12 mouse cellular contexts compared by ENCODE assay signal in the genomic region with DNA sequence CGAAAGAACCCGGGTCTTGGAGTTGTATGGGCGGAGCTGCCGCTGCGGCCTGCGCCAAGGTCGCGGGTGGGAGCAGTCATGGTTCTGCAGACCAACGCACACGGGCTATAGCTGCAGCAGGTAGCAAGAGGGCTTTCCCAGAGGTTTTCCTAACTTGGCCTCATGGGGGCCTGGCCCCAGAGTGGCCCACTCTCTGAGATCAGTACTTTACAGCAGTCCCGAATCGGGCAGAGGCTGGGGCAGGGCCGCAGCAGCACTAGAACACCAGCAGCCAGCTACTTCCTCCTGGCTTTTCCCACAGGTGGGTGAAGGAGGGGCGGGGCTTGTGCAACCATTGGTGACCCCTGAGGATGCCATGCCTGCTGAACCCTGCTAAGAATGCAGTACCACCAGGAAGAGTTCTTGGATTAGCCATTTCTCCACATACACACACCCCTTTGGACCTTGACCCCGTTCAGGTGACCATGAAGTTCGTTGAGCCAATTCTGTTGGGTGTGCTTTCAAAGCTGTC. TPM values are rescaled to one million over a fixed set of nuclear protein-coding genes. Genes with fewer than 3 reads are reported as not detected.
DNase-seq lines count a peak whose midpoint lies in the region; ATAC-seq lines count a peak whose summit lies in the region.
"Had no signal": no experiment of that assay in that cellular context is flagged by ENCODE, and none has a peak within 500 bp of the region (broad histone marks: within the 10 kb centered on the region; RNA-seq: fewer than 3 reads in every experiment).

No protein-coding gene starts in this region.

- no peak for DNase-seq in midbrain, embryonic 11.5 days (ENCODE audit: low spot score, missing footprints)
- DNase-seq in kidney, postnatal 25 days, result peak; percentile 93 to 97
- no peak for DNase-seq in gastrocnemius, postnatal 36 days
- DNase-seq in right cerebral cortex, postnatal 4 days, result no peak
- DNase-seq: right cerebral cortex, adult 18-20 months; thymus, adult 18-20 months had no signal

- peaks cover 26% of the 10 kb centered on the region for H3K4me1 ChIP-seq in midbrain, embryonic 11.5 days (ENCODE audit: control insufficient read depth, insufficient read depth, low read length)
- H3K4me1 ChIP-seq in midbrain, embryonic 15.5 days, result peaks cover 35% of the 10 kb centered on the region
- peaks cover 34% of the 10 kb centered on the region for H3K4me1 ChIP-seq in intestine, embryonic 15.5 days (replicated peaks)
- peaks cover 20% of the 10 kb centered on the region for H3K4me1 ChIP-seq in stomach, embryonic 16.5 days (ENCODE audit: control insufficient read depth, insufficient read depth, low read length)

- WGBS in midbrain, embryonic 11.5 days, result 32% methylated on average over 16 of the region's 16 CpGs
- WGBS in midbrain, embryonic 15.5 days, result 37% methylated on average over 16 of the region's 16 CpGs
- WGBS in intestine, embryonic 15.5 days, result 26% methylated on average over 16 of the region's 16 CpGs
- 33% methylated on average over 16 of the region's 16 CpGs for WGBS in stomach, embryonic 16.5 days

- no peak overlapping the region for H3K27ac ChIP-seq in midbrain, embryonic 11.5 days (ENCODE audit: low read depth, low read length)
- no peak overlapping the region for H3K27ac ChIP-seq in midbrain, embryonic 15.5 days
- peak overlapping the region; percentile 93 for H3K27ac ChIP-seq in intestine, embryonic 15.5 days
- peak overlapping the region; percentile 74 for H3K27ac ChIP-seq in stomach, embryonic 16.5 days (ENCODE audit: low read length)
- H3K27ac ChIP-seq: heart, embryonic 15.5 days had no signal

- ATAC-seq in midbrain, embryonic 11.5 days (ENCODE audit: low FRiP score), result no peak
- no peak for ATAC-seq in midbrain, embryonic 15.5 days (replicated peaks)
- peak; percentile 83 for ATAC-seq in intestine, embryonic 15.5 days
- ATAC-seq in stomach, embryonic 16.5 days (ENCODE audit: insufficient read depth, low FRiP score), result peak; percentile 65
- ATAC-seq in erythroid progenitor cell, adult 5-6 weeks (replicated peaks; ENCODE audit: low FRiP score, poor library complexity, severe bottlenecking), result no peak

- peak overlapping the region; percentile 20; the same call in 1 of the 2 replicates for H3K9ac ChIP-seq in midbrain, embryonic 11.5 days (ENCODE audit: low read length)
- H3K9ac ChIP-seq in midbrain, embryonic 15.5 days, result no peak overlapping the region
- H3K9ac ChIP-seq in intestine, embryonic 15.5 days, result peak overlapping the region; percentile 33
- H3K9ac ChIP-seq in stomach, embryonic 16.5 days (ENCODE audit: low read length), result peak overlapping the region; percentile 54
- H3K9ac ChIP-seq: heart, embryonic 15.5 days had no signal

- H3K4me3 ChIP-seq in midbrain, embryonic 11.5 days (ENCODE audit: low read depth, low read length), result no peak overlapping the region
- no peak overlapping the region for H3K4me3 ChIP-seq in midbrain, embryonic 15.5 days
- H3K4me3 ChIP-seq in intestine, embryonic 15.5 days (replicated peaks), result peak overlapping the region; percentile 35
- peak overlapping the region; percentile 31 for H3K4me3 ChIP-seq in stomach, embryonic 16.5 days (replicated peaks; ENCODE audit: low read length)
- H3K4me3 ChIP-seq: heart, embryonic 15.5 days; megakaryocyte, embryonic 14.5 days had no signal

- intact Hi-C loops in gastrocnemius, postnatal 36 days (cut with DNase I), result no loop called here

- H3K27me3 ChIP-seq in midbrain, embryonic 11.5 days (ENCODE audit: control insufficient read depth, insufficient read depth, low read length), result peaks cover 56% of the 10 kb centered on the region
- peaks cover 52% of the 10 kb centered on the region for H3K27me3 ChIP-seq in midbrain, embryonic 15.5 days (replicated peaks)
- peaks cover 27% of the 10 kb centered on the region; the same call in 1 of the 2 replicates for H3K27me3 ChIP-seq in intestine, embryonic 15.5 days (replicated peaks)
- peaks cover 17% of the 10 kb centered on the region for H3K27me3 ChIP-seq in stomach, embryonic 16.5 days (ENCODE audit: control insufficient read depth, insufficient read depth, low read length)

- H3K36me3 ChIP-seq in midbrain, embryonic 11.5 days (ENCODE audit: control insufficient read depth, insufficient read depth, low read length), result no peaks in the 10 kb centered on the region
- no peaks in the 10 kb centered on the region for H3K36me3 ChIP-seq in midbrain, embryonic 15.5 days (replicated peaks)
- no peaks in the 10 kb centered on the region; the same call in 1 of the 2 replicates for H3K36me3 ChIP-seq in intestine, embryonic 15.5 days
- no peaks in the 10 kb centered on the region for H3K36me3 ChIP-seq in stomach, embryonic 16.5 days (ENCODE audit: control insufficient read depth, insufficient read depth, low read length)
- H3K36me3 ChIP-seq: heart, embryonic 15.5 days had no signal

- H3K9me3 ChIP-seq in midbrain, embryonic 11.5 days (ENCODE audit: control insufficient read depth, low read length), result no peaks in the 10 kb centered on the region
- no peaks in the 10 kb centered on the region for H3K9me3 ChIP-seq in midbrain, embryonic 15.5 days
- H3K9me3 ChIP-seq in intestine, embryonic 15.5 days, result no peaks in the 10 kb centered on the region
- H3K9me3 ChIP-seq in stomach, embryonic 16.5 days (replicated peaks; ENCODE audit: control insufficient read depth, low read length), result no peaks in the 10 kb centered on the region
- H3K9me3 ChIP-seq: heart, embryonic 15.5 days; megakaryocyte, embryonic 14.5 days had no signal

- H3K4me2 ChIP-seq in midbrain, embryonic 11.5 days, result no peak overlapping the region
- H3K4me2 ChIP-seq in midbrain, embryonic 15.5 days, result no peak overlapping the region
- H3K4me2 ChIP-seq in intestine, embryonic 15.5 days (replicated peaks), result peak overlapping the region; percentile 48
- peak overlapping the region; percentile 30 for H3K4me2 ChIP-seq in stomach, embryonic 16.5 days (ENCODE audit: low read depth, low read length)
- H3K4me2 ChIP-seq: heart, embryonic 15.5 days had no signal

RNA-seq across cellular contexts. Expression of a gene that starts 4.4 kb away (rescaled TPM):
- 1.1 and 1.4 TPM in 2 replicates for polyA plus RNA-seq in midbrain, embryonic 11.5 days (2014; fragmentation: Nextera tagmentation; extraction: Ambion mirVana)
- 17.4 and 17.9 TPM in 2 replicates for polyA plus RNA-seq in midbrain, embryonic 15.5 days (2015; fragmentation: Nextera tagmentation; extraction: Ambion mirVana)
- polyA plus RNA-seq in intestine, embryonic 15.5 days (2015; fragmentation: Nextera tagmentation; extraction: Ambion mirVana), result 13.9 and 16.5 TPM in 2 replicates
- polyA plus RNA-seq in stomach, embryonic 16.5 days (2015; fragmentation: Nextera tagmentation; extraction: Ambion mirVana), result 7.5 and 8.4 TPM in 2 replicates
- 1 to 10 TPM; 1.9 to 2.4 TPM for total RNA-seq in gastrocnemius, postnatal 36 days (2021)
- 1.8 TPM in 1 of 2 replicates, not detected in the other for total RNA-seq in erythroid progenitor cell, adult 5-6 weeks (2015; ENCODE audit: low replicate concordance)
- 0.15 and 0.90 TPM in 2 replicates for total RNA-seq in erythroid progenitor cell, adult 5-6 weeks (2017; ENCODE audit: low replicate concordance)

RNA-seq across cellular contexts. Expression of a gene that starts 8.3 kb away (rescaled TPM):
- 16.6 and 18.4 TPM in 2 replicates for polyA plus RNA-seq in midbrain, embryonic 11.5 days (2014; fragmentation: Nextera tagmentation; extraction: Ambion mirVana)
- polyA plus RNA-seq in midbrain, embryonic 15.5 days (2015; fragmentation: Nextera tagmentation; extraction: Ambion mirVana), result 10.0 and 11.6 TPM in 2 replicates
- 12.0 and 12.2 TPM in 2 replicates for polyA plus RNA-seq in intestine, embryonic 15.5 days (2015; fragmentation: Nextera tagmentation; extraction: Ambion mirVana)
- 9.6 and 10.7 TPM in 2 replicates for polyA plus RNA-seq in stomach, embryonic 16.5 days (2015; fragmentation: Nextera tagmentation; extraction: Ambion mirVana)
- total RNA-seq in gastrocnemius, postnatal 36 days (2021), result 1 to 10 TPM; 3.4 to 5.3 TPM
- 5.0 and 7.2 TPM in 2 replicates for total RNA-seq in erythroid progenitor cell, adult 5-6 weeks (2015; ENCODE audit: low replicate concordance)
- total RNA-seq in erythroid progenitor cell, adult 5-6 weeks (2017; ENCODE audit: low replicate concordance), result 0.61 and 5.3 TPM in 2 replicates

RNA-seq across cellular contexts. Expression of a gene that starts 8.3 kb away (rescaled TPM):
- 19.7 and 23.3 TPM in 2 replicates for polyA plus RNA-seq in midbrain, embryonic 11.5 days (2014; fragmentation: Nextera tagmentation; extraction: Ambion mirVana)
- polyA plus RNA-seq in midbrain, embryonic 15.5 days (2015; fragmentation: Nextera tagmentation; extraction: Ambion mirVana), result 10.9 and 11.2 TPM in 2 replicates
- 14.0 and 16.3 TPM in 2 replicates for polyA plus RNA-seq in intestine, embryonic 15.5 days (2015; fragmentation: Nextera tagmentation; extraction: Ambion mirVana)
- polyA plus RNA-seq in stomach, embryonic 16.5 days (2015; fragmentation: Nextera tagmentation; extraction: Ambion mirVana), result 14.7 and 16.0 TPM in 2 replicates
- 1 to 10 TPM; 4.9 to 5.2 TPM for total RNA-seq in gastrocnemius, postnatal 36 days (2021)
- 14.1 and 18.0 TPM in 2 replicates for total RNA-seq in erythroid progenitor cell, adult 5-6 weeks (2015; ENCODE audit: low replicate concordance)
- total RNA-seq in erythroid progenitor cell, adult 5-6 weeks (2017; ENCODE audit: low replicate concordance), result 6.3 and 7.6 TPM in 2 replicates

RNA-seq across cellular contexts. Expression of a gene that starts 26.3 kb away (rescaled TPM):
- 37.6 and 46.7 TPM in 2 replicates for polyA plus RNA-seq in midbrain, embryonic 11.5 days (2014; fragmentation: Nextera tagmentation; extraction: Ambion mirVana)
- polyA plus RNA-seq in midbrain, embryonic 15.5 days (2015; fragmentation: Nextera tagmentation; extraction: Ambion mirVana), result 69.4 and 71.0 TPM in 2 replicates
- 74.5 and 78.2 TPM in 2 replicates for polyA plus RNA-seq in intestine, embryonic 15.5 days (2015; fragmentation: Nextera tagmentation; extraction: Ambion mirVana)
- polyA plus RNA-seq in stomach, embryonic 16.5 days (2015; fragmentation: Nextera tagmentation; extraction: Ambion mirVana), result 76.6 and 78.6 TPM in 2 replicates
- 10 to 100 TPM; 82.3 to 96.2 TPM for total RNA-seq in gastrocnemius, postnatal 36 days (2021)
- total RNA-seq in erythroid progenitor cell, adult 5-6 weeks (2015; ENCODE audit: low replicate concordance), result 28.1 and 73.5 TPM in 2 replicates
- 67.4 and 68.5 TPM in 2 replicates for total RNA-seq in erythroid progenitor cell, adult 5-6 weeks (2017; ENCODE audit: low replicate concordance)

RNA-seq across cellular contexts. Expression of a gene that starts 29.3 kb away (rescaled TPM):
- polyA plus RNA-seq in midbrain, embryonic 11.5 days (2014; fragmentation: Nextera tagmentation; extraction: Ambion mirVana), result 144 and 156 TPM in 2 replicates
- 130 and 133 TPM in 2 replicates for polyA plus RNA-seq in midbrain, embryonic 15.5 days (2015; fragmentation: Nextera tagmentation; extraction: Ambion mirVana)
- polyA plus RNA-seq in intestine, embryonic 15.5 days (2015; fragmentation: Nextera tagmentation; extraction: Ambion mirVana), result 84.5 and 88.1 TPM in 2 replicates
- polyA plus RNA-seq in stomach, embryonic 16.5 days (2015; fragmentation: Nextera tagmentation; extraction: Ambion mirVana), result 71.7 and 85.5 TPM in 2 replicates
- total RNA-seq in gastrocnemius, postnatal 36 days (2021), result 10 to 100 TPM; 10.8 to 13.2 TPM
- total RNA-seq in erythroid progenitor cell, adult 5-6 weeks (2015; ENCODE audit: low replicate concordance), result 20.2 and 23.9 TPM in 2 replicates
- 43.3 and 56.7 TPM in 2 replicates for total RNA-seq in erythroid progenitor cell, adult 5-6 weeks (2017; ENCODE audit: low replicate concordance)

Comparison
In these comparisons a context has a peak if more than half of its experiments do, and no peak if none do; other contexts are left out.
1. ATAC-seq: peak in intestine, embryonic 15.5 days (single experiment) and stomach, embryonic 16.5 days (single experiment); none in midbrain, embryonic 11.5 days (single experiment), midbrain, embryonic 15.5 days (single experiment) and erythroid progenitor cell, adult 5-6 weeks (single experiment).
2. DNase-seq: peak in kidney, postnatal 25 days (2 of 2); none in midbrain, embryonic 11.5 days (single experiment), gastrocnemius, postnatal 36 days (0 of 2) and right cerebral cortex, postnatal 4 days (single experiment).
3. H3K27ac ChIP-seq: peak in intestine, embryonic 15.5 days (single experiment) and stomach, embryonic 16.5 days (single experiment); none in midbrain, embryonic 11.5 days (single experiment) and midbrain, embryonic 15.5 days (single experiment).
4. H3K4me2 ChIP-seq: peak in intestine, embryonic 15.5 days (single experiment) and stomach, embryonic 16.5 days (single experiment); none in midbrain, embryonic 11.5 days (single experiment) and midbrain, embryonic 15.5 days (single experiment).
5. H3K4me3 ChIP-seq: peak in intestine, embryonic 15.5 days (single experiment) and stomach, embryonic 16.5 days (single experiment); none in midbrain, embryonic 11.5 days (single experiment) and midbrain, embryonic 15.5 days (single experiment).